Mouse (Mus musculus): ENCODE data around the gene Hivep3. TPM values are rescaled to one million over a fixed set of nuclear protein-coding genes. Genes with fewer than 3 reads are reported as not detected.

The Hivep3 gene
- polyA plus RNA-seq, 2 experiments: 3.8 to 5.1 TPM

DNA sequence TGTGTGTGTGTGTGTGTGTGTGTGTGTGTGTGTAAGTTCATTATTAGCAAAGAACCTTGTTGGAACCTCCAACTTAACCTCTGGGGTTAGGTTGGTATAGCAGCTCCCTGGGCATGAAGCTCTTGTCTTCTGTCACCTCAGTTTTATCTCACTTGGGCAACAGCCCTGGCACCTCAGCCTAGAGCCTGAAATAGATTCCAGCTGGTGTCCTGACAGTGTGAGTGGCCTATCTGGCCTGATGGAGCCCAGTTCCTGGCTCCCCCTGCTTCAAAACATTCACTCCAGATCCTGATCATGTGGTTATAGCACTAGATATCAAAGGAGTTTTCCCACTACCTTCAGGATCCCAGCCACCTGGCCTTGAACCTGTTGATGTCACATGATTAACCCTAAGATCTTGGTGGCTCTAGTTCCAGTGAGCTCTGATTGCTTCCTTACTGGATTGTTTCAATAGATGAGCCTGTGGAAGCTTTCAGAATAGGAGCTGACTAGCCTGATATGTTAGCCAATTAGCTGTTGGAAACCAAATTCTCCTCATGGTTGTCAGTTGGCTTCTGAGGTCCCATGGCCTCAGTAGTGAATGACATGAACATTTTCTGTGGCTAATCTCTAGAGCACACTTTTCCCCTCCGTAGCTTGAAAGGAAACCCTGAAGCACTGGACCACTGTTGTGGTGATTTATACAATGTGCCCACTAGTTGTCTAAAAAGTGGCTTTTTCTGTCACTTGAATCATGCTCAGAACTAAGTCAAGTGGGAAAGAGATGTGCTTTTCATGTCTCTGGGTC, 358.6 kb downstream of the Hivep3 start:
- Histone ChIP-seq H3K4me1 (ENCODE audit: control insufficient read depth, insufficient read depth, low read length) (no peaks in the 10 kb centered on the region), H3K4me3 (replicated peaks; ENCODE audit: low read length) (no peak overlapping the region), H3K4me2 (replicated peaks; ENCODE audit: low read depth, low read length, severe bottlenecking) (no peak overlapping the region), H3K9ac (ENCODE audit: low read depth, low read length, severe bottlenecking) (no peak overlapping the region), H3K27ac (replicated peaks; ENCODE audit: low read depth, low read length) (no peak overlapping the region), H3K27me3 (ENCODE audit: control insufficient read depth, insufficient read depth, low read length) (no peaks in the 10 kb centered on the region), H3K36me3 (ENCODE audit: control insufficient read depth, insufficient read depth, low read length) (no peaks in the 10 kb centered on the region), H3K9me3 (ENCODE audit: control insufficient read depth, low read length) (no peaks in the 10 kb centered on the region)
- no peak for DNase-seq (ENCODE audit: low spot score)
- ATAC-seq (ENCODE audit: low FRiP score, low read depth): no peak
- WGBS: 88% methylated on average over 1 of the region's 1 CpGs
- no peak for TF ChIP-seq POLR2A (IDR thresholded peaks at IDR 0.05; ENCODE audit: borderline replicate concordance, extremely low read depth, insufficient read depth, insufficient read length)

- H3K9ac ChIP-seq (ENCODE audit: low read depth, low read length, severe bottlenecking): no peak overlapping the region
- no peak overlapping the region for H3K27ac ChIP-seq (replicated peaks; ENCODE audit: low read depth, low read length)
- no peaks in the 10 kb centered on the region for H3K27me3 ChIP-seq (ENCODE audit: control insufficient read depth, insufficient read depth, low read length)
- ATAC-seq (ENCODE audit: low FRiP score, low read depth) (no peak), DNase-seq (ENCODE audit: low spot score) (no peak)
- H3K4me1 ChIP-seq (ENCODE audit: control insufficient read depth, insufficient read depth, low read length): no peaks in the 10 kb centered on the region
- H3K9me3 ChIP-seq (ENCODE audit: control insufficient read depth, low read length): peaks cover 5% of the 10 kb centered on the region; the same call in 1 of the 2 replicates
- WGBS: 89% methylated on average over 18 of the region's 19 CpGs
- no peak for TF ChIP-seq POLR2A (IDR thresholded peaks at IDR 0.05; ENCODE audit: borderline replicate concordance, extremely low read depth, insufficient read depth, insufficient read length)
- H3K4me3 ChIP-seq (replicated peaks; ENCODE audit: low read length): no peak overlapping the region
- H3K4me2 ChIP-seq (replicated peaks; ENCODE audit: low read depth, low read length, severe bottlenecking): no peak overlapping the region
- no peaks in the 10 kb centered on the region for H3K36me3 ChIP-seq (ENCODE audit: control insufficient read depth, insufficient read depth, low read length)
These were observed 363.4 kb downstream of the Hivep3 start for GRCm38 (mm10) chr4:120096935-120097334.

DNA sequence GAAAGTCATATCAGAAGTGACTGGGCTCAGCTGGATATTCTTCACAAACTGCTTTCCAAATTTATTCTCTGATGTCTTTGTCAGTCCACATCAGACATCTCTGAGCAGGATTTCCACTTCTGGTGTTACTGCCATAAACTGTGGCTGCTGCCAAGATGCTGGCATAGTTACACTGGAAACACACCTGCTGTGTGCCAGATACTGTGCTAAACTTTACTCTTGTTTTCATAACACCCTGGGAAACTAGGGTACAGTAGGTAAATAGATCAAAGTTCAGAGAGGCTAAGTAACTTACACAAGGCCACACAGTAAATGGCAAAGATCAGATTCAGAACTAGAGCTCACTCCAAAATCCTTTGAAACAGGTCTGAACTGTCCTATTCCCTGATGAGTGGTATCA, 367.6 kb downstream of the Hivep3 start:
- no peaks in the 10 kb centered on the region for H3K36me3 ChIP-seq (ENCODE audit: control insufficient read depth, insufficient read depth, low read length)
- TF ChIP-seq POLR2A (IDR thresholded peaks at IDR 0.05; ENCODE audit: borderline replicate concordance, extremely low read depth, insufficient read depth, insufficient read length): no peak
- DNase-seq (ENCODE audit: low spot score) (no peak), ATAC-seq (ENCODE audit: low FRiP score, low read depth) (no peak)
- H3K4me1 ChIP-seq (ENCODE audit: control insufficient read depth, insufficient read depth, low read length): no peaks in the 10 kb centered on the region
- no peak overlapping the region for H3K4me2 ChIP-seq (replicated peaks; ENCODE audit: low read depth, low read length, severe bottlenecking)
- peaks cover 5% of the 10 kb centered on the region; the same call in 1 of the 2 replicates for H3K9me3 ChIP-seq (ENCODE audit: control insufficient read depth, low read length)
- no peak overlapping the region for H3K27ac ChIP-seq (replicated peaks; ENCODE audit: low read depth, low read length)
- H3K27me3 ChIP-seq (ENCODE audit: control insufficient read depth, insufficient read depth, low read length): no peaks in the 10 kb centered on the region
- no peak overlapping the region for H3K4me3 ChIP-seq (replicated peaks; ENCODE audit: low read length)
- no peak overlapping the region for H3K9ac ChIP-seq (ENCODE audit: low read depth, low read length, severe bottlenecking)

GRCm38 (mm10) chr4:120104599-120104998, 371.0 kb downstream of the Hivep3 start:
- no peak for TF ChIP-seq POLR2A (IDR thresholded peaks at IDR 0.05; ENCODE audit: borderline replicate concordance, extremely low read depth, insufficient read depth, insufficient read length)
- 53% methylated on average over 5 of the region's 5 CpGs for WGBS
- H3K27me3 ChIP-seq (ENCODE audit: control insufficient read depth, insufficient read depth, low read length): no peaks in the 10 kb centered on the region
- no peak overlapping the region for H3K9ac ChIP-seq (ENCODE audit: low read depth, low read length, severe bottlenecking)
- no peaks in the 10 kb centered on the region for H3K36me3 ChIP-seq (ENCODE audit: control insufficient read depth, insufficient read depth, low read length)
- ATAC-seq (ENCODE audit: low FRiP score, low read depth): no peak
- no peak overlapping the region for H3K27ac ChIP-seq (replicated peaks; ENCODE audit: low read depth, low read length)
- no peaks in the 10 kb centered on the region for H3K9me3 ChIP-seq (ENCODE audit: control insufficient read depth, low read length)
- no peak overlapping the region for H3K4me3 ChIP-seq (replicated peaks; ENCODE audit: low read length)
- H3K4me1 ChIP-seq (ENCODE audit: control insufficient read depth, insufficient read depth, low read length): no peaks in the 10 kb centered on the region
- no peak overlapping the region for H3K4me2 ChIP-seq (replicated peaks; ENCODE audit: low read depth, low read length, severe bottlenecking)
- no peak for DNase-seq (ENCODE audit: low spot score)

DNA sequence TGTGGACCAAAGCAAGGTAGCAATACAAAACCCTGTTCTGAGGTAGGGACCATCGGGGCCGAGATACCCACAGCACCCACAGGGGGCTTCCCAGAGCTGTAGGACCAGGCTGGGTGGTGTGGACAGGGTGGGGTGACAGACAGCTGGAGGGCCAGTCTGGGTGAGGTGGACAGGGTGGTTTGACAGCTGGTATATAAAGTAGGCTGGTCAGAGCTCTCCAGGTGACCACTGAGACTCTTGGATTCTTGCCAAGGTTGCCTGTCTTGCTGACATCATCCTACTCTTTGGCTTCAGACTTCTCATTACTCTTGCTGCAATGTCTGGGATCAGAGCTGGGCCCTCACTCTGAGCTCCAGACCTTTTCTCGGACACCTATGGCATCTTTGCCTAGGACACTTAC, 372.8 kb downstream of the Hivep3 start:
- ATAC-seq (ENCODE audit: low FRiP score, low read depth) (no peak), DNase-seq (ENCODE audit: low spot score) (no peak)
- Histone ChIP-seq H3K36me3 (ENCODE audit: control insufficient read depth, insufficient read depth, low read length) (no peaks in the 10 kb centered on the region), H3K27ac (replicated peaks; ENCODE audit: low read depth, low read length) (no peak overlapping the region), H3K9me3 (ENCODE audit: control insufficient read depth, low read length) (no peaks in the 10 kb centered on the region), H3K9ac (ENCODE audit: low read depth, low read length, severe bottlenecking) (no peak overlapping the region), H3K4me3 (replicated peaks; ENCODE audit: low read length) (no peak overlapping the region), H3K27me3 (ENCODE audit: control insufficient read depth, insufficient read depth, low read length) (no peaks in the 10 kb centered on the region), H3K4me2 (replicated peaks; ENCODE audit: low read depth, low read length, severe bottlenecking) (no peak overlapping the region), H3K4me1 (ENCODE audit: control insufficient read depth, insufficient read depth, low read length) (no peaks in the 10 kb centered on the region)
- TF ChIP-seq POLR2A (IDR thresholded peaks at IDR 0.05; ENCODE audit: borderline replicate concordance, extremely low read depth, insufficient read depth, insufficient read length): no peak
- WGBS: 91% methylated on average over 3 of the region's 3 CpGs
